ENCODE assay signal across 8 mouse cellular contexts in genomic region chr10:128323516-128323915, GRCm38 (mm10). TPM values are rescaled to one million over a fixed set of nuclear protein-coding genes. Genes with fewer than 3 reads are reported as not detected.
DNase-seq lines count a peak whose midpoint lies in the region; ATAC-seq and TF ChIP-seq lines count a peak whose summit lies in the region.

No protein-coding gene starts in this region.

- H3K27ac ChIP-seq in heart, embryonic 16.5 days (ENCODE audit: low read length), result peak overlapping the region; percentile 94
- H3K27ac ChIP-seq in ES-E14 (ENCODE audit: insufficient read depth, low read depth, low read length, poor library complexity, severe bottlenecking), result no peak overlapping the region
- peak overlapping the region; percentile 96 for H3K27ac ChIP-seq in hindbrain, embryonic 13.5 days
- H3K27ac ChIP-seq in midbrain, embryonic 12.5 days (replicated peaks), result 0 out of 2 replicates have a peak overlapping the region, but pooled peaks have one; percentile 94

- DNase-seq in heart, adult 11 months, result no peak
- DNase-seq in ES-E14 (ENCODE audit: low read depth, low spot score), result no peak
- DNase-seq in Muller cell, postnatal 12 days (ENCODE audit: inconsistent ontology term), result no peak
- no peak for DNase-seq in left cerebral cortex, postnatal 4 days
- DNase-seq in cerebellum, postnatal 4 days (ENCODE audit: low spot score in 2 of 2), result no peak

- peak overlapping the region; percentile 92 for H3K4me2 ChIP-seq in heart, embryonic 16.5 days (ENCODE audit: low read depth, low read length)
- peak overlapping the region; percentile 92 for H3K4me2 ChIP-seq in hindbrain, embryonic 13.5 days
- peak overlapping the region; percentile 86 for H3K4me2 ChIP-seq in midbrain, embryonic 12.5 days (replicated peaks)

- H3K27me3 ChIP-seq in heart, embryonic 16.5 days (ENCODE audit: control insufficient read depth, insufficient read depth, low read length), result no peaks in the 10 kb centered on the region
- no peaks in the 10 kb centered on the region for H3K27me3 ChIP-seq in hindbrain, embryonic 13.5 days
- H3K27me3 ChIP-seq in midbrain, embryonic 12.5 days, result no peaks in the 10 kb centered on the region

- peaks cover 12% of the 10 kb centered on the region for H3K4me1 ChIP-seq in heart, embryonic 16.5 days (ENCODE audit: control insufficient read depth, insufficient read depth, low read length)
- H3K4me1 ChIP-seq in ES-E14 (ENCODE audit: control insufficient read depth in 2 of 2, insufficient read depth in 2 of 2, low read length in 2 of 2, poor library complexity in 1 of 2), result peaks cover 3% of the 10 kb centered on the region in 2 experiments; a peak in 1 of 4 replicates
- H3K4me1 ChIP-seq in hindbrain, embryonic 13.5 days (replicated peaks), result peaks cover 20% of the 10 kb centered on the region
- peaks cover 19% of the 10 kb centered on the region for H3K4me1 ChIP-seq in midbrain, embryonic 12.5 days

- no peak for ATAC-seq in heart, embryonic 16.5 days (replicated peaks; ENCODE audit: extremely low read depth, insufficient read depth, low FRiP score)
- ATAC-seq in hindbrain, embryonic 13.5 days (ENCODE audit: low FRiP score), result no peak
- ATAC-seq in midbrain, embryonic 12.5 days (ENCODE audit: low FRiP score, low read depth), result no peak

- H3K4me3 ChIP-seq in heart, embryonic 16.5 days (ENCODE audit: low read length), result peak overlapping the region; percentile 97
- H3K4me3 ChIP-seq in ES-E14 (ENCODE audit: insufficient read depth in 1 of 2, low read depth in 1 of 2, low read length in 2 of 2, poor library complexity in 1 of 2, severe bottlenecking in 1 of 2), result peak overlapping the region; percentile 82 to 86
- peak overlapping the region; percentile 90 for H3K4me3 ChIP-seq in hindbrain, embryonic 13.5 days
- peak overlapping the region; percentile 88 for H3K4me3 ChIP-seq in midbrain, embryonic 12.5 days

- WGBS in heart, embryonic 16.5 days, result 69% methylated on average over 8 of the region's 8 CpGs
- 84% methylated on average over 8 of the region's 8 CpGs for WGBS in hindbrain, embryonic 13.5 days
- 85% methylated on average over 8 of the region's 8 CpGs for WGBS in midbrain, embryonic 12.5 days

- no peaks in the 10 kb centered on the region for H3K9me3 ChIP-seq in heart, embryonic 16.5 days (replicated peaks; ENCODE audit: control insufficient read depth, low read length)
- no peaks in the 10 kb centered on the region for H3K9me3 ChIP-seq in ES-E14 (ENCODE audit: control insufficient read depth, insufficient read depth, low read depth, low read length)
- no peaks in the 10 kb centered on the region for H3K9me3 ChIP-seq in hindbrain, embryonic 13.5 days
- H3K9me3 ChIP-seq in midbrain, embryonic 12.5 days, result no peaks in the 10 kb centered on the region

- intact Hi-C loops in left cerebral cortex, postnatal 4 days (cut with DNase I), result no loop called here

- peak overlapping the region; percentile 99 for H3K9ac ChIP-seq in heart, embryonic 16.5 days (ENCODE audit: low read length)
- peak overlapping the region; percentile 89 for H3K9ac ChIP-seq in ES-E14 (ENCODE audit: insufficient read depth, low read depth, low read length, poor library complexity, severe bottlenecking)
- peak overlapping the region; percentile 97 for H3K9ac ChIP-seq in hindbrain, embryonic 13.5 days
- H3K9ac ChIP-seq in midbrain, embryonic 12.5 days (replicated peaks), result peak overlapping the region; percentile 96

- in situ Hi-C loops in ES-E14 (cut with MboI; ENCODE audit: low sequenced_read_pairs in 2 of 2, unreplicated experiment in 2 of 2), result no loop called here

- peaks cover 46% of the 10 kb centered on the region for H3K36me3 ChIP-seq in heart, embryonic 16.5 days (ENCODE audit: control insufficient read depth, insufficient read depth)
- peaks cover 22% of the 10 kb centered on the region for H3K36me3 ChIP-seq in ES-E14 (ENCODE audit: control insufficient read depth, insufficient read depth, low read length, poor library complexity, severe bottlenecking)
- H3K36me3 ChIP-seq in hindbrain, embryonic 13.5 days, result peaks cover 54% of the 10 kb centered on the region
- H3K36me3 ChIP-seq in midbrain, embryonic 12.5 days, result peaks cover 57% of the 10 kb centered on the region

TF ChIP-seq in ES-E14, 5 proteins besides CTCF, POLR2A, EP300 and RAD21:
- no peak for TF ChIP-seq CHD2 (IDR thresholded peaks at IDR 0.05; ENCODE audit: low read depth, low read length)
- no peak for TF ChIP-seq HCFC1 (IDR thresholded peaks at IDR 0.05; ENCODE audit: borderline replicate concordance, insufficient read depth, low read length)
- TF ChIP-seq ZNF384 (IDR thresholded peaks at IDR 0.05; ENCODE audit: low read depth, low read length), result no peak
- TF ChIP-seq ZC3H11A (IDR thresholded peaks at IDR 0.05; ENCODE audit: borderline replicate concordance, low read depth, low read length), result no peak
- TF ChIP-seq MAFK (IDR thresholded peaks at IDR 0.05; ENCODE audit: insufficient read depth, low read depth, low read length), result no peak
TF ChIP-seq in ES-E14: peak in this region for 0.

RNA-seq across cellular contexts. Expression of gene Cnpy2, which starts 1.3 kb away (rescaled TPM):
- polyA plus RNA-seq in heart, embryonic 16.5 days (2015; fragmentation: Nextera tagmentation; extraction: Ambion mirVana), result 184 and 195 TPM in 2 replicates
- 218 and 257 TPM in 2 replicates for total RNA-seq in ES-E14 (2012; rRNA removed)
- polyA plus RNA-seq in hindbrain, embryonic 13.5 days (2015; fragmentation: Nextera tagmentation; extraction: Ambion mirVana), result 227 and 228 TPM in 2 replicates
- 219 and 220 TPM in 2 replicates for polyA plus RNA-seq in midbrain, embryonic 12.5 days (2016; fragmentation: Nextera tagmentation; extraction: Ambion mirVana)
- total RNA-seq in left cerebral cortex, postnatal 4 days (2021), result 10 to 100 TPM; 81.0 to 86.0 TPM

RNA-seq across cellular contexts. Expression of gene Cs, which starts 14.0 kb away (rescaled TPM):
- 567 and 572 TPM in 2 replicates for polyA plus RNA-seq in heart, embryonic 16.5 days (2015; fragmentation: Nextera tagmentation; extraction: Ambion mirVana)
- total RNA-seq in ES-E14 (2012; rRNA removed), result 107 and 143 TPM in 2 replicates
- polyA plus RNA-seq in hindbrain, embryonic 13.5 days (2015; fragmentation: Nextera tagmentation; extraction: Ambion mirVana), result 232 and 235 TPM in 2 replicates
- 205 and 209 TPM in 2 replicates for polyA plus RNA-seq in midbrain, embryonic 12.5 days (2016; fragmentation: Nextera tagmentation; extraction: Ambion mirVana)
- total RNA-seq in left cerebral cortex, postnatal 4 days (2021), result 100 to 1,000 TPM; 236 to 250 TPM

RNA-seq across cellular contexts. Expression of gene Pan2, which starts 20.4 kb away (rescaled TPM):
- polyA plus RNA-seq in heart, embryonic 16.5 days (2015; fragmentation: Nextera tagmentation; extraction: Ambion mirVana), result 26.1 and 28.1 TPM in 2 replicates
- 21.9 and 25.4 TPM in 2 replicates for total RNA-seq in ES-E14 (2012; rRNA removed)
- 25.3 and 25.8 TPM in 2 replicates for polyA plus RNA-seq in hindbrain, embryonic 13.5 days (2015; fragmentation: Nextera tagmentation; extraction: Ambion mirVana)
- 39.8 and 41.7 TPM in 2 replicates for polyA plus RNA-seq in midbrain, embryonic 12.5 days (2016; fragmentation: Nextera tagmentation; extraction: Ambion mirVana)
- total RNA-seq in left cerebral cortex, postnatal 4 days (2021), result 10 to 100 TPM; 19.9 to 22.4 TPM

RNA-seq across cellular contexts. Expression of gene Il23a, which starts 25.0 kb away (rescaled TPM):
- 4.3 and 6.0 TPM in 2 replicates for polyA plus RNA-seq in heart, embryonic 16.5 days (2015; fragmentation: Nextera tagmentation; extraction: Ambion mirVana)
- total RNA-seq in ES-E14 (2012; rRNA removed), result 4.1 and 6.1 TPM in 2 replicates
- 0.10 TPM in 1 of 2 replicates, not detected in the other for polyA plus RNA-seq in hindbrain, embryonic 13.5 days (2015; fragmentation: Nextera tagmentation; extraction: Ambion mirVana)
- polyA plus RNA-seq in midbrain, embryonic 12.5 days (2016; fragmentation: Nextera tagmentation; extraction: Ambion mirVana), result not detected in 2 replicates
- not detected for total RNA-seq in left cerebral cortex, postnatal 4 days (2021)

RNA-seq across cellular contexts. Expression of gene Coq10a, which starts 45.3 kb away (rescaled TPM):
- polyA plus RNA-seq in heart, embryonic 16.5 days (2015; fragmentation: Nextera tagmentation; extraction: Ambion mirVana), result 13.4 and 19.4 TPM in 2 replicates
- 8.2 and 10.1 TPM in 2 replicates for total RNA-seq in ES-E14 (2012; rRNA removed)
- 31.1 and 37.6 TPM in 2 replicates for polyA plus RNA-seq in hindbrain, embryonic 13.5 days (2015; fragmentation: Nextera tagmentation; extraction: Ambion mirVana)
- 28.6 and 33.6 TPM in 2 replicates for polyA plus RNA-seq in midbrain, embryonic 12.5 days (2016; fragmentation: Nextera tagmentation; extraction: Ambion mirVana)
- total RNA-seq in left cerebral cortex, postnatal 4 days (2021), result 10 to 100 TPM; 57.7 to 58.1 TPM
